Mouse (Mus musculus) brain, adult 2 months (tissue): ENCODE results near the gene Ehd3.

Experiments
- DNase-seq: peaks from one replicate; pipeline ENCODE4 v3.0.0; 2011; ENCODE audit warnings: low read depth, low spot score

Ehd3 gene

GRCm38 (mm10) chr17:73803521-73804184 lies at the start of gene Ehd3:
Ehd3 (plus strand) TSS chr17:73804134.
- no peak for DNase-seq

GRCm38 (mm10) chr17:73770964-73771363 lies 33.0 kb upstream of the Ehd3 start:
- DNase-seq = peak; percentile 48

- no peak for DNase-seq
These were observed 17.2 kb upstream of the Ehd3 start for GRCm38 (mm10) chr17:73786642-73787311.

- peak; percentile 12 for DNase-seq
These were observed 13.5 kb upstream of the Ehd3 start for GRCm38 (mm10) chr17:73790284-73791020.

GRCm38 (mm10) chr17:73796789-73797188 lies 7.1 kb upstream of the Ehd3 start:
- no peak for DNase-seq

GRCm38 (mm10) chr17:73797706-73798105 lies 6.2 kb upstream of the Ehd3 start:
- DNase-seq = no peak

GRCm38 (mm10) chr17:73804592-73805271 lies 798 bp downstream of the Ehd3 start:
- peak; percentile 99 for DNase-seq

GRCm38 (mm10) chr17:73806331-73806730 lies 2.4 kb downstream of the Ehd3 start:
- DNase-seq = peak; percentile 71

GRCm38 (mm10) chr17:73807211-73807610 lies 3.3 kb downstream of the Ehd3 start:
- DNase-seq = no peak

- DNase-seq = peak; percentile 61
These were observed 4.5 kb downstream of the Ehd3 start for GRCm38 (mm10) chr17:73808431-73808830.

- DNase-seq = peak; percentile 66
These were observed 6.9 kb downstream of the Ehd3 start for GRCm38 (mm10) chr17:73810801-73811200.

GRCm38 (mm10) chr17:73811566-73811965 lies 7.6 kb downstream of the Ehd3 start:
- no peak for DNase-seq

- no peak for DNase-seq
These were observed 9.2 kb downstream of the Ehd3 start for GRCm38 (mm10) chr17:73813031-73813660.

GRCm38 (mm10) chr17:73814500-73815190 lies 10.7 kb downstream of the Ehd3 start:
- no peak for DNase-seq

GRCm38 (mm10) chr17:73817697-73818380 lies 13.9 kb downstream of the Ehd3 start:
- peak; percentile 73 for DNase-seq

- no peak for DNase-seq
These were observed 15.0 kb downstream of the Ehd3 start for GRCm38 (mm10) chr17:73818936-73819335.

- DNase-seq = no peak
These were observed 16.8 kb downstream of the Ehd3 start for GRCm38 (mm10) chr17:73820726-73821125.

- DNase-seq = peak; percentile 66
These were observed 18.3 kb downstream of the Ehd3 start for GRCm38 (mm10) chr17:73822255-73822654.

GRCm38 (mm10) chr17:73823121-73824021 lies 19.4 kb downstream of the Ehd3 start:
- no peak for DNase-seq
